Mouse (Mus musculus) kidney, adult 8-10 months (tissue): ENCODE results near the gene Crb2.
A peak's percentile ranks its signal among the peaks of the same experiment; 100 is the strongest.

Experiments
- DNase-seq, 2 experiments: peaks; one replicate each; pipeline ENCODE4 v3.0.0; 2022

Crb2 gene

DNA sequence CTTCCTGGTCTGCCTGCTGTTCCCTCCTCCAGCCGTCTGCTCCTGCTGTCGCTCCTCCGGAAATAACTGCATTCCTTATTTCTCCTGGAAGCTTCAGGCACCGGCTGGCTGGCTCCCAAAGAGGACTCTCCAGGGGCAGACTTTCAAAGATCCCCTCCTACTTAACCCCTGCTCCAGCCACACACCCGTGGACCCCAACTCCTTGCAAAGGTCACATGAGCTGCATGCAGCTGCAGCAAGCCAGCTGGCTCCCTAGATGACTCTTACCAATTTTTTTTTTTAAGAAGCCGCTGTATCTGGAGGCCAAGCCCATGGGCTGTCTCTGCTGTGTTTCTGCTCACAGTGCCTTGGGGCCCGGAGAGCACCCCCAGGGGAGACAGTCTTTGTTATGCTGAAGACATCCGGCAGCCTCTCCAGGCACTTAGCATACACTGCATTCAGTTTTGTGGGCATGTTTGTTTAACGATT lies 8.9 kb upstream of the Crb2 start:
- DNase-seq = peak in 1 of 2 experiments; percentile 17

DNA sequence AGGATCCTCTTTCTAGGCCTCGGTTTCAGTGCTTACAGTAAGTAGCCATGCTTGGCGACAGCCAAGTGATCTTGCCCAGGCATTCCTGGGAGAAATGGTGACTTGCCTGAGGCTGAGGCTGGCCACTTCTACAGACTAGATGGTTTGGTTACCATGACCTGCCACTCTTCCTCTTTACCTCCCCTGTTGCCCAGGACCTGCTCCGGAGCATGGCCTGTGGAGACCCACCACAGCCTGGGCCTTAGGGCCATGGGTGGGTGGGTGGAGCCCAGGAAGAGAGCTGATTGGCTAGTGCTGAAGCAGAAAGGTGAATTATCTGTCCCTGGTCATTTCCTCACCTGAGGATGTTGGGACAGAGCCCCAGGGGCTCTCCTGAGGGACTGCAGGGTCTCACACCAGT lies 8.3 kb upstream of the Crb2 start:
- no peak for DNase-seq

DNA sequence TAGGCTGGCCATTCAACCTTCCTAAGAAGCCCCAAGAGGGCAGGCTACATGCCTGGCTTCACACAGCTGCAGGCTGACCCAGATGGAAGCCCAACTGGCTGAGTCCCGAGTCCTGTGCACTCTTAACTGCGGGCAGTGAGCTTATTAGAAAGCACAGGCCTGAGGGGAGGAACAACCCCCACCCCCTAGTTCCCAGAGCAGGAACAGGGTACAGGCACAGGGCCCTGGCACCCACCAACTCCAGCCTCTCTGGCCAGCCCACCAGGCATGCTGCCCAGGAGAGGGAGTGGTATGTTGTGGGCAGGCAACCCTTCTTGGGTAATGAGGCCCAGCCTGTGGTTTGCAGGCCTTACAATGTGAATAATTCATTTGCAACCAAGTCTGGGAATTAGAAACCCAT lies 7.1 kb upstream of the Crb2 start:
- DNase-seq = peak in 1 of 2 experiments; percentile 32

DNA sequence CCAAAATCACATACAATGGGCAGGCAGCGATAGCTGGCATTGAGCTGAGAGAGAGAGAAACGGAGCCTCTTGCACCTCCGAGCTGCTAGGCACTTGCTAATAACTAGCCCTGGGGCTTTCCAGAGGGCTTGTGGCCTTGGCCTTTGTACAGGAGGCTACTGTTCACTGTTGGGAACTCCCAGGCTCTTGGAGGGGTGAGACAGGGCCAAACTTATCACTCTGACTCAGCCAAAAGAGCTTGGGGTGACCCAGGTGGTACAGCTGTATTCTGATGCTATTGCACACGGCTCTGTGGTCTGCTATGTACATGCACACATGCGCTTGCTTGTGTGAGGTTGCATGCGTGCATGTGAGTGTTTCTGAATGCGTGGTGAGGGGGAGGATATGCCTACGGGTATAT lies 6.3 kb upstream of the Crb2 start:
- DNase-seq = no peak

DNA sequence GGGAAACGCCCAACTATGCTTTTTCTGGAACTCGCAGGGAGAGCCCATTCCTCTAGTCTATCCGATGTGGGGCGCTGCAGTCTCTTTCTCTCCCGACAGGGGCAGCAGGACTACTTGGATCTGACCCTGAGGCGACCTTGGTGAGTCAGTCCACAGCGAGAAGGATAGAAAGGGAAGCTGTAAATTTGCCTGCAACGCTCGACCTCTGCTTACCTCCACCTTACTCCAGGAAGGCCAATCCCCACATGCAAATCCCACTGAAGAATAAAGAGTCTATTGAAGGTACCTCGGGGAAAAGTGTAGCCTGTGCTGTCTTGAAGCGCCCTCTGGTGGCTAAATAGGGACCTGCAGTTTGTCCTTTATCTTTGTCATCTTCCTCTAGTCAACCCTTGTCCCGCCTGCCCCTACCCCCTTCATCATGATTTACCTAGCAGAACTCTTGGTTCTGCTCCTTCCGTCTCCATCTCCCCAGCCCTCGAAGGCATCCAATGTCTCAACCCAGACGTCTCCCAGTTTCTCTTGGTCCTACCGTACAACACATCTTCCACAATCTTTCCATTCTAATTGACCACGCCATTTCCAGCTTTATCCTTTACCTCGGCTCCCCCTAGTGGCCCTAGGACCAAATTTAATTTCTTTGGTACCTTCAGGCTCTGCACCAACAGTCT lies 4.3 kb upstream of the Crb2 start:
- DNase-seq = peak; percentile 84 to 94

DNA sequence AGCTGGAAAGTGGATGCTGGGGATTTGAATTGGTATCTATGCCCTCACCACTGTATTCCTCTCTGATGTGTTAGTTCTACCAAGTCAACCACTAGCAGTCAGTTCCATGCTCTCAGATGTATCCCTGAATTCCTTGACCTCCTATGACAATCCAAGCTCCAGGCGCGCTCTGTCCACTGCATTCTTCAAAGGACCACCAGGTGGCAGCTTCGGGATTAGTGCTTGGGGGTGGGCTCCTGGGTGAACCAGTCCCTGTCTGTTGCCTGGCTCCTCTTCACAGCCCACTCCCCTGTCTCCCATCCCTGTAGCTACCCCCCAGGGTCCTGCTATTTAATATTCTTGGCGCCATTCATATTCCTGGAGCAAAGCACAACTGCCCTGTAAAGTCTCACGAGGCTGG lies 1.5 kb upstream of the Crb2 start:
- peak in 1 of 2 experiments; percentile 39 for DNase-seq

DNA sequence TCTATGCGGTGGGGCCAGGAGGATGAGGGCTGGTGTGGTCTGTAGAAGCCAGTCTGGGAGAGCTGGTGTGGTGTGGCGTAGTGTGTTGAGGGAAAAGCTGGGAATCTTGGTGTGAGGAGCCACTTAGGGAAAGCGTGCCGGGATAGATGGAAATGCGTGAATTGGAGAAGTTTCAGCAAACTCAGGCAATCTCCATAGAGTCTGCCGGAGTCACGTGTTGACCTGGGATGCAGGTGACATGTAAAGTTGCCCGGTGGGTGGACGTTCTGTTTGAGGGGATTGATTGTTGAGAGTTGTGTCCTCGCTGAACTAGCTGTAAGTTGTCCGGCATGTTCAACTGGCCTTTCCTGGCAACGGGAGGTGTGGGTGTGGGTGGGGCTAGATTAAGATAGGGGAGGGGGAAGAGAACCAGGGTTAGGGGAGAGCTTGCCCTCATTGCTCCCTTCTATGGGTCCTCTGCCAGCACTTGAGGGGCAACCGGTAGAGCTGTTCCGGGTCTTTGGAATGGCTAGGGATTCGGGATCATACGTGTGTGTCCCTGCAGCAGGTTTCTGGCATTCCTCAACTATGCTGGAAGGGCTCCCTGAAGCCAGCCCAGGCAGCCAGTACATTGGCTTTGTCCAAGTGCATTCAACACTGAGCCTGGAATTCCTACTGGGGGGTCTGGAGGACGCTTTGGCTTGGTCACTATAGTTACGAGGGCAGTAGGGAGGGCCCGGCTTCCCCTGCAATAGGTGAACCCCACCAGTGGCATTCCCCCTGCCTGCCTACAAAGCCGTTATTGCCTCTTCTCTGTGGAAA lies 762 bp downstream of the Crb2 start:
- DNase-seq = no peak

DNA sequence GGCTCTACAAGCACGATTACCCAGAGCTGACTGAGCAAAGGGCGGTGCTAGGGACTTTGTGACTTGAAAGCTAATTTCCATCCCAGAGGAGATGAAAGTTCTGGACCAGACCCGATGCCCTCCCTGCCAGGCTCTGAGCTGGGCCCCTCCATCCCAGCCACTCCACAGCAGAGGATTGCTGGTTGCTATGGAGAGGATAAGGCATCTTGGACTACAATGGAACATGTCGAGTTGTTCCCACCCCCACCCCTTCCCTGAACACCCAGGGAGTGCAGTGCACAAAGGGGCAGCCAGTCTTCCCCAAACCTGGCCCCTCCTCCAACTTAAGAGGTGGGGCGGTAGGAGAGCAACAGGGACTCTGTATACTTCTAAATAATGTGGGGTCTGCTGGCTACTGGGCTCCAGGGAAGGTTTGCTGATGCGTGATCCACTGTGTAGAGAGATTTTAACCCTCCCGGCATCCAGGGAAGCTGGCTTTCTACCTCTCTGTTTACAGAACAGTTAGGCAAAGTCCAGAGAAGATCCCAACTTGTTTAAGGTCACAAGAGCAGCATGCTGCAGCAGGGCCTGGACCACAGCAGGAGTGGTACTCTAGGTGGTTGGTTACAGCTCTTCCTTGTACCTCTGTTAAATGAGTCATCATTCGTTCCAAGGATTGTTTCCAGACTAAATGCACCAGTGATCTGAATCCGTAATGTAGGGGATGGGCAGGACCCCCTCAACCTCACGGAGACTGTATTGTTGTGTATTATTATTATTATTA lies 2.1 kb downstream of the Crb2 start:
- DNase-seq = no peak

DNA sequence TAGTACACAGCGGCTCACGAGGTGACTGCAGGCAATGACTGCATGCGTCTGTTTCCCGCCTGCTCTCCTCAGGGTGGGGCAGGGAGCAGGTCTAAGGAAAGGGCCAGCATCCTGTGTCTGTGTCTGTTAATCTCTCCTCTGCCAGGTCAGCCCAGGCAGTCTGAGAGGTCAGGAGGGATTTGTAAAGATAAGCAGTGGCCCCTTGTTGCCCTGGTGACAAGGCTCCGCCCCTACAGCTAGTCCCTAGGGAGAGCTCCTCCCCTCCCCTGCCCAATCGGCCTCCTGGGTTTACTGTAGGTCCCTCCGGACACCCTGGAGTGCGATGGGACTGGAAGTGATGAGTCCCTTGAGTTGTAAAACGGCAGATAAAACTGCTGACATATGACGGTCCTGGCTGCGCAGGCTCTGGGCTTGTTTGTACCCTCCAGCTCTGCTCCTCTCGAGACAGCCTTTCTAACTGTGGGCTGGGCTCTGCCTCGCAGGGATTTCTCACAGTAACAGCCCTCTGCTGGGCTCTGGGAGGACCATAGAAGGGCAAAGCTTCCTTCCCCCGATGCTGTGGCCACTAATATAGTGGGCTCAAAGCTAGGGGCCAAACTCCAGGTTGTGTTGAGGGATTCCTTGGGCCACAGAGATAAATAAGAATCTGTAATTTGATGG lies 4.4 kb downstream of the Crb2 start:
- DNase-seq = peak; percentile 37 to 40

DNA sequence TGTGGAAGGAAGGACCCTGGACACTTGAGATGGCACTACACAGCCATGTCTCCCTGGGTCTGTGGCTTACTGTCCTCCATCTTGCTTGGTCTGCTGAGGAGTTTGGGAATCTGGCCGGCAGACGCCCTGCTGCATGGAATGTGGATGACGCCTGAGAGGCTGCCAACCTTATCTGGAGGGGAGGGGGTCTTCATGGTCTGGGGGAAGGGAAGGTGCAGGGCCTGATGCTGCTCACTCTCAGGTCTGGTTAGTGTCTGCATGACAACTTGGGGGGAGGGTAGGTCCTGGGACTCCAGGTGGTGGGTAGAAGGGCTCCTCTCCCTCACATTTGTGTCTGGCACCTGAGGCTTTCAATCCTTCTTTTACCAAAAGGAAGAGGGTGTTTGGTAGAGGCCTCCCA lies 5.4 kb downstream of the Crb2 start:
- no peak for DNase-seq

DNA sequence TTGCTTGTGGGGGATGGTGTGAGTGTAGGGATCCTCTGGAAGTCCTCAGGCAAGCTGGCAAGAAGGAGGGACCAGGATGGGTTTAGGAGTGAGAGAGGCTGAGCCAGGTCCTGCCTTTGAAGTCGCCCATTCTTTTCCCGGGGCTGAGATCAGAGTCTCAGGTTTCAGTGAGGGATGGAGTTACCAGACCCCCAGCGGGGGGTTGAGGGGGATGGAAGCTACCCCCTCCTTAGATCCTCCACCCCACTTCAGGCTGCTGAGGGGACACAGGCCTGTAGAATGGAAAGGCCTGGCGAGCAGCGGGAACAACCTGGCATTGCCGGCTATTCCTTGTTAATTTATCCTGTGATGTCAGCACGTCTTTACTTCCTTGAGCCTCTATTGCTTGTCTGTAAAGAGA lies 6.0 kb downstream of the Crb2 start:
- DNase-seq = no peak

DNA sequence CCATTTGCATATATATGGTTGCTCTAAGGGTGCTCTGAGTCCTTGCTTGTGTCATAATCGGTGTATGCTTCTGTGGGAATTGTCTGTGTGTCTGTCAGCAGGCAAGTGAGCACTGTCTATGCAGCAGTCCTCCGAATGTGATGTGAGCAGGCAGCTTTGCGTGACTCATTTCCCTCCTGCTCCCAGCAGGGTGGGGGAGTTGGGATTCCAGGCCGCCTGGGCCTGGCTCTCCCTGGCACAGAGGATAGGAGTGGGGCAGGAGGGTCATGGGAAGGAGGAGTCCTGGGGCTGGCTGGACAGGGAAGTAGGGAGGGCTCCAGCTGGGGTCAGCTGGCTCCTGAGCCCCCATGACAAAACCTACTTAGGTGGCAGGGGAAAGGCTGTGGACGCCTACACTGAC lies 8.4 kb downstream of the Crb2 start:
- DNase-seq = no peak

DNA sequence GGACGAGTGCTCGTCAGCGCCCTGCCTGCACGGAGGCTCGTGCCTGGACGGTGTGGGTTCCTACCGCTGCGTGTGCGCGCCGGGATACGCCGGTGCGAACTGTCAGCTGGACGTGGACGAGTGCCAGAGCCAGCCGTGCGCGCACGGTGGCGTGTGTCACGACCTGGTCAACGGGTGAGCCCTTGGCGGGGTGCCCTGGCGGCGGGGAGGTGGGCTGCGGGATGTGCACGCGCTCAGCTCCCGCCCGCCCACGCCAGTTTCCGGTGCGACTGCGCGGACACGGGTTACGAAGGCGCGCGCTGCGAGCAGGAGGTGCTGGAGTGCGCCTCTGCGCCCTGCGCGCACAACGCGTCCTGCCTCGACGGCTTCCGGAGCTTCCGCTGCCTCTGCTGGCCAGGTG lies 10.4 kb downstream of the Crb2 start:
- no peak for DNase-seq

DNA sequence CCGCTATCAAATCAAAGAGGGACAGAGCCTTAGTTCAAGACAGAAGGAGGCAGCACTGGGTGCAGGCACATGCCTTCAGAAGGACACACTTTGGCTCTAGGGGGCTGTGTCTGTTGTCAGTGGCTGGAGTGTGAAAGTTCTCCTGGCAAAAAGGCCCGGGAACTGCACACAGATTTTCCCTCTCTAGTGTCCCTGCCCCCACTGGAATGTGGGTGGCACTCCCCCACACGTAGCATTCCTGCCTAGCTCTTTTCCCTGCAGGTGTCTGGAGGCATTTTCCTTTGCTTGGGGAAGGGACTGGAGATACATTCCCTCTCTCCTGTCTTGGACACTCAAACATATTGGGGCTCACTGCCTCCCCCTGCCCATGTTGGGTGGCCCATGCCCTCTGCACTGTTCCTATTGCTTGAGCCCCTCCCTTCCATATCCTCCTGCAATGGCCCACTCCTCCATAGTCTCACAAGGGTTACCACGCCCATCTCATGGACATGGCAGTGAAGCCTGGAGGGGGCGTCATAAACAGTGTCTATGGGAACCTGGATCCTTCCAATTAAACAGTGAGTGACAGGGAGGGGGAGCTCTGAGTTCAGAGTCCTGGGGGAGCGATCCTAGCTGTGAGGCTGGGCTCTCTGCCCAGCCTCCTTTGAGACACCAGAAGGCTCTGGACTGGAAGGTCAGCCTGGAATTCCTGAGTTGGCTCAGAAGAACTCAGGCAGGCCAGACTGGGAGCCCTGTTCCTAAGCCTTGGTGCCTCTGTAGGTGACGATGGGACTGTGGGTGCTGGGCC lies 12.3 kb downstream of the Crb2 start:
- peak; percentile 42 to 59 for DNase-seq

DNA sequence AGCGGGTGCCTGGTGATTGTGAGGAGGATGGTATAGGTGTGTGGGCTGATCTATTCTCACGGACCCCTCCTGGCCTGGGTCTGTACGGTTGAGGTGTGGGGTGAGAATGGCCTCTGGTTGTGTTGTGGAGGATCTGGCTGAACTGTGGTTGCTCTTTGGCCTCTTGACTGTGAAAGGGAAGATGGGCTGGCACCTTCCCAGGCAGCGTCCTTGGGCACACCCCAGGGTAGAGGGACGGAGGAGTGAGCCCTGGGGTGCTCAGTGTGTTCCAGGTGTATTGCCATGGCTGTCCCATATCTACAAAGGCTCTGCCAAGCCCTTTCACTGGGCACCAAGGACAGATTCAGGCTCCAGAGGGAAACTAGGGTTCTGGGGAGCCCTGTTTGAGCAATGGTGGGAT lies 13.0 kb downstream of the Crb2 start:
- DNase-seq = peak; percentile 39 to 49

DNA sequence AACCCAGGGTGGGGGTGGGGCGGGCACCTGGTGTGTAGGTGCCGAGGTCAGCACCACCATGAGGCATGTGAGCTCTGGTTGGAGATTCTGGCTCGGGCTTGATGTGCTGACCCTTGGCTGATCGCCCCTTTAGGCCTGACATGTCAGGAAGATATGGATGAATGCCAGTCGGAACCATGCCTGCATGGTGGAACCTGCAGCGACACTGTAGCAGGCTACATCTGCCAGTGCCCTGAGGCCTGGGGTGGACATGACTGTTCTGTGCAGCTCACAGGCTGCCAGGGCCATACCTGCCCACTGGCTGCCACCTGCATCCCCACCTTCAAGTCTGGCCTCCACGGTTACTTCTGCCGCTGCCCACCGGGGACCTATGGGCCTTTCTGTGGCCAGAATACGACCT lies 13.9 kb downstream of the Crb2 start:
- DNase-seq = no peak

DNA sequence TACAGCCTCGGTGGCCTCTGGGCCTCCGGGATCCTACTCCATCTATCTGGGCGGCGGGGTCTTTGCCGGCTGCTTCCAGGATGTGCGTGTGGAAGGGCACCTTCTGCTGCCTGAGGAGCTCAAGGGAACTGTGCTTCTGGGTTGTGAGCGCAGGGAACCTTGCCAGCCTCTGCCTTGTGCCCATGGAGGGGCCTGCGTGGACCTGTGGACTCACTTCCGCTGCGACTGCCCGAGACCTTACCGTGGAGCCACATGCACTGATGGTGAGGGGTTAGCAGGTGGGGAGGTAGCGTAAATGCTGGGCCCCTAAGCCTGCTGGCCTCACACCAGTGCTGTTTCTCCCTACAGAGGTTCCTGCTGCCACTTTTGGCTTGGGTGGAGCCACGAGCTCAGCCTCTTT lies 14.7 kb downstream of the Crb2 start:
- DNase-seq = no peak

DNA sequence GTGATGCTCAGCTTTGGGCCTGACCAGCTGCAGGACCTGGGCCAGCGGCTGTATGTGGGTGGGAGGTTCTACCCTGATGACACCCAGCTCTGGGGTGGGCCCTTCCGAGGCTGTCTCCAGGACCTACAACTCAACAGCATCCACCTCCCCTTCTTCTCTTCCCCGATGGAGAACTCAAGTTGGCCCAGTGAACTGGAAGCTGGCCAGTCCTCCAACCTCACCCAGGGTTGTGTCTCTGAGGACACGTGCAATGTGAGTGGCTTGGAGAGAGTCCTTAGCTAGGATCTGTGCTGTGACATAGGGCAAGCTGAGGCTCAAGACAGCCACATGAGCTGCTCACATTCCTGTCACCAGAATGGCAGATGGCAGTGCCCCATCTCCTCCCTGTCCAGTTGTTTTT lies 15.3 kb downstream of the Crb2 start:
- DNase-seq = no peak

DNA sequence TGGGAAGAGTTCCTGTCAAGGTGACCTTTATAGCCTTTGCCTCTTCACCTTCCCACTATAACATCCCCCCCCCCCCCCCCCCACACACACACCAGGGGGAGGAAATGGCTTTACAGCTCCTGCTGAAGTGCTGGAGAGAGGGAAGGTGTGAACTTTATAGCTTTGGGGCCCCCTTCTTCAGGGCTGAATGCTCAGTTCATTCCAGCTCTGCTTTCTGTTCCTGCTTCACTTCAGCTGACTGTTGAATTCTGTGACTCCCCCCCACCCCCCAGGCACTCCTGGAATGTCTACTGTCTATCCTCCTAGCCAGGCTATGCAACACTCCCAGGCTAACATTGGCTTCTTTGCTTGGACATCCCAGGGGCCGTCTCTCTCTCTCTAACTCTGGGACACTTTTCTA lies 20.0 kb downstream of the Crb2 start:
- no peak for DNase-seq

DNA sequence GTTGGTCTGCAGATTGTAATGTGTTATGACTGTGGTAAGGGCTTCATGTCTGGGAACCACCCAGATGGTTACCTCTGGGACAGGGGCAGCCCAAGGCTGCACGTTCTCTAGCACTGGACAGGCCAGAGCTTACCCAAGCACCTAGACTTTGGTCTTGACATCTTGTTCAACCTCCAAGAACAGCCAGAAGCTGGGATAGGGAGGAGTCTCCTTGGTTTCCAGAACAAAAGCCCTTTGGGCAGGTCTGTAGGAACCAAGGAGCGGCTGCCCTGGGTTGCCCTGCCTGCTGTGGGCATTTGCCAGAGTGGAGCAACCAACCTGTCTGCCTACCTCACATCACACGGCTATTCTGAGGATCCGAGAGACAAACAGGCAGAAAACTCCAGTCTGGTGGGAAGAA lies 21.0 kb downstream of the Crb2 start:
- peak in 1 of 2 experiments; percentile 17 for DNase-seq

DNA sequence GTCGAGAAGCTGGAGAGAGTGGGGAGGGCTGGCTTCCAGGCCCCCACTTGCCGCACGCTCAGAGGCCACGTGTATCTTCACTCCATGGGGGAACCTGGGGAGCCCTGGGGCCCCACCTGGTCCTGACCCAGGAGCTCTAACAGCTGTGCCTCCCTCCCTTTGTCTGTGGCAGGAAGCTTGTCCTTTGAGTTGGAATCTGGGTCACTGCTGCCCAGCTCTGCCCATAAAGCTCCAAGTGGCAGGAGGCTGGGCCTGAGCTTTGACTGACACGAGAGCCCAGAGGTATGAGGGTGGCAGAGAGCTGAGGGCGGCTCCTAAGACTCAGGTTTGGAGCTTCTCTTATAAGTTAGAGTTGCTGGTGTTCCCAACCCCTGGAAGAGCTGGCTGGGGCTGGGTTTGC lies 23.1 kb downstream of the Crb2 start:
- no peak for DNase-seq

DNA sequence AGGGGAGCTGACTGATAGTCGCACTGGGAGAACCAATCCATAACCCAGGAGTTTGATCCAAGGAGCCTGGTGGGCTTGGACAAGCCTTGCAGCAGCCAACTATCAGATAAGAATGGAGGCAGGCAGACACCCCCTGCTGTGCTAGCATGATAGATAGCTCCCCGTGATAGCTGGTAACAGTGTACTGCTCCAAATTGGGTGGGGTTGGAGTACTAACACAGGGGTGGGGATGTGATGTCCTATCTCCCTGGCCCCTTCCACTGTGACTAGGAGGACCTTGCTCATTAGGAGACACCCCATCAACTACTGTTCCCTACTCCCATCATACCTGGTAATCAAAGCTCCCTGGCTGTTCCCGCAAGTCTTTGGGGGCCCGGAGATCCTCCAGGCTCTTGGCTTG lies 25.6 kb downstream of the Crb2 start:
- no peak for DNase-seq
